Mouse (Mus musculus) forebrain, embryonic 14.5 days (tissue): ENCODE results near the gene Oxtr. TPM values are rescaled to one million over a fixed set of nuclear protein-coding genes. Genes with fewer than 3 reads are reported as not detected.

Source experiments
- ATAC-seq: fragments of 200-750 bp; cut with Nextera tagmentation; 2 replicates; pipeline ENCODE4 v1.8.0; 2017; ENCODE audit warnings: mild to moderate bottlenecking, moderate library complexity
- DNase-seq: peaks from one replicate; pipeline ENCODE4 v3.0.0-alpha.2; 2015; ENCODE audit warnings: low spot score
- H3K27ac ChIP-seq: fragments of 300-500 bp; sonication (generic); 2 replicates; pipeline ENCODE4 v1.5.1; 2014; ENCODE audit warnings: low read depth, mild to moderate bottlenecking, control low read depth, low read length, moderate library complexity
- H3K27me3 ChIP-seq: fragments of 300-500 bp; sonication (generic); replicated peaks from 2 replicates; pipeline ENCODE4 v1.6.1; 2014; ENCODE audit warnings: low read length, control low read depth, mixed read lengths; ENCODE audit not compliant: control insufficient read depth, insufficient read depth
- H3K36me3 ChIP-seq: fragments of 300-500 bp; sonication (generic); 2 replicates; pipeline ENCODE4 v1.6.1; 2014; ENCODE audit warnings: low read length, control low read depth; ENCODE audit not compliant: control insufficient read depth, insufficient read depth
- H3K4me1 ChIP-seq: fragments of 300-500 bp; sonication (generic); 2 replicates; pipeline ENCODE4 v1.6.1; 2014; ENCODE audit warnings: antibody characterized with exemption, low read length, control low read depth; ENCODE audit not compliant: control insufficient read depth, insufficient read depth
- H3K4me2 ChIP-seq: fragments of 300-500 bp; sonication (generic); 2 replicates; pipeline ENCODE4 v1.6.1; 2014; ENCODE audit warnings: mild to moderate bottlenecking, control low read depth, low read length
- H3K4me3 ChIP-seq: fragments of 300-500 bp; sonication (generic); 2 replicates; pipeline ENCODE4 v1.5.1; 2014; ENCODE audit warnings: low read depth, low read length, control low read depth
- H3K9ac ChIP-seq: fragments of 300-500 bp; sonication (generic); 2 replicates; pipeline ENCODE4 v1.6.1; 2014; ENCODE audit warnings: mild to moderate bottlenecking, low read length, control low read depth, moderate library complexity
- H3K9me3 ChIP-seq: fragments of 300-500 bp; sonication (generic); replicated peaks from 2 replicates; pipeline ENCODE4 v1.6.1; 2016; ENCODE audit warnings: low read length, control low read depth, mixed read lengths; ENCODE audit not compliant: control insufficient read depth
- WGBS: fragments of 180-500 bp; shearing (Covaris S2); extraction: QIAGEN DNeasy Blood & Tissue Kit; methylation state at CpG from one replicate; pipeline ENCODE4 v1.1.7; 2014; 5-methylcytosine and 5-hydroxymethylcytosine counted together
- polyA plus RNA-seq: library from polyadenylated mRNA; unstranded; fragments of >200 nt; fragmentation: Nextera tagmentation; extraction: Ambion mirVana; gene quantifications from 2 replicates; pipeline ENCODE4 v1.2.1, GENCODE M21; 2014

Gene Oxtr
- polyA plus RNA-seq, 1 experiment from 2014 or later: 0.39 TPM

DNA sequence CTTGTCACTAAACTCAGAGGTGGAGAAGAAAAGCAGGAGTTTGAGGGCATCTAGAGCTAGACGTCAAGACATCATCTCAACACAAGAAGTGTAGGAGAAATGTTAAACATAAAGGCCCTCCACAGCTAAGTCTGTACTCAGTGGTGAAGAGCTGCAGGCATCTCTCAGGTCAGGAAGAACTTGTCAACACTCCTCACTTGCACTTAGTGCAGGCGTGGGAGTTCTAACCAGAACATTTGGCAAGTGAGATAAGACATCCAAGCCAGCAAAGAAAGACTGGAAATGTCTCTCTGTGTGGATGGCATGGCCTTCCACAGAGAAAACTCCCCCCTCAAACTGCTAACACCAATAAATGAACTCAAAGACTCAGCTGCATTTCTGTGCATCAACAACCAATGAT, 17.9 kb upstream of the Oxtr start:
- Histone ChIP-seq H3K4me1 (no peaks in the 10 kb centered on the region), H3K9me3 (no peaks in the 10 kb centered on the region), H3K4me3 (no peak overlapping the region), H3K27me3 (no peaks in the 10 kb centered on the region), H3K36me3 (no peaks in the 10 kb centered on the region), H3K27ac (no peak overlapping the region), H3K9ac (no peak overlapping the region), H3K4me2 (no peak overlapping the region)
- DNase-seq (no peak), ATAC-seq (no peak)
- WGBS: 87% methylated on average over 2 of the region's 2 CpGs

DNA sequence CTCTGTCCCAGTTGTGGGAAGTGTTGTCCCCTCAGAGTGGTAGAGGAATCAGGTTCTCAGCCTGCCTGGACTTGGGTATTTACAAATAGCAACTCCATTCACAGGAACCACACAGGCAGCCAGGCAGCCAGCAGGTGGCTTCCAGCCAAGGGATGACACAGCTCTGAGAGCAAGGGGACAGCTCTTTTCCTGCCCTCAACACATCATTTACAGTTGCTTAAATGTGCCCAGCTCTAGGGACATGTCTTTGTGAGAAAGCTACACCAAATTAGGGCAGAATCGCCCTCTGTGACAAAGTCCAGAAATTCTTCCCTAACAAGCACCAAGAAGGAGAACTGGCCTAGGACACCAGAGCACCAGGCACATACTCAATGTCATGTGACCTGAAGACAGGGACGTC, 11.4 kb upstream of the Oxtr start:
- Histone ChIP-seq H3K9ac (no peak overlapping the region), H3K9me3 (no peaks in the 10 kb centered on the region), H3K27me3 (no peaks in the 10 kb centered on the region), H3K36me3 (no peaks in the 10 kb centered on the region), H3K27ac (no peak overlapping the region), H3K4me3 (no peak overlapping the region), H3K4me1 (no peaks in the 10 kb centered on the region), H3K4me2 (no peak overlapping the region)
- ATAC-seq (no peak), DNase-seq (no peak)
- WGBS: 89% methylated on average over 2 of the region's 2 CpGs

DNA sequence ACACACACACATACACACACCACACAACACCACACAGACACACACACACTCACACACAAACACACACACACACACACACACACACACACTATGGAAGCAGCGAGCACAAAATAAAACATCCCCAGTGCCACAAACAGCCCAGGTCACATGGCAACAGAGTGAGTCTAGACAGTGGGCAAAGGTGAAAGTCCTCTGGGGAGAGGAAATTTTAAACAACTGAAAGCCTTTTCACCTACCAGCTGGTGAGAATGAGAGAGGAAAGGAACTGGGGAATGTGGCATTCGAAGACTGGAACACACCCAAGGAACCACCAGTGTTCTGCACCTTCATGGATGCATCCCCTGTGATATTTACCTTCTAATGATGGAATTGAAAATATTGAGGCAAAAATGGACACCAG, 9.7 kb upstream of the Oxtr start:
- Histone ChIP-seq H3K27ac (no peak overlapping the region), H3K4me3 (no peak overlapping the region), H3K9ac (no peak overlapping the region), H3K9me3 (no peaks in the 10 kb centered on the region), H3K4me2 (no peak overlapping the region), H3K27me3 (no peaks in the 10 kb centered on the region), H3K4me1 (no peaks in the 10 kb centered on the region), H3K36me3 (no peaks in the 10 kb centered on the region)
- ATAC-seq (no peak), DNase-seq (no peak)
- 95% methylated on average over 2 of the region's 2 CpGs for WGBS

DNA sequence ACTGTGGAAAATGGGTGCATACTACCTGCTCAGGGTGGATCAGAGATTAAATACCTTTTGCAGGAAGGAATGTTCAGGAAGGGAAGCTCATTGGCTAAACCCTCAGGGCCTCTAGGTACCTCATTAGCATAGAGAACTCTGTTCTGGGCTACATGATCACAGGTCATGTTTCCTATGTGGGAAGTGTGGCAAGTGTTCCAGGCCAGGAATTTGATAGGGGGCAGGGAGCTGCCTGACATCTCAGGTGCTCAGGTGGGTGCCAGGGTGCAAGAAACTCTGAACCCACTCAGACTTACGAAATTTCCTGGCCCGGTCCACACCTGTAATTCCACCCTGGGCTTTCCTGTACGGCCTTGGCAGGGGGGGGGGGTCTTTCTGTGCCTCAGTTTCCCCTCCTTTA, 9.0 kb upstream of the Oxtr start:
- no peak overlapping the region for H3K4me3 ChIP-seq
- 98% methylated on average over 3 of the region's 3 CpGs for WGBS
- no peaks in the 10 kb centered on the region for H3K36me3 ChIP-seq
- H3K9me3 ChIP-seq: no peaks in the 10 kb centered on the region
- H3K4me2 ChIP-seq: no peak overlapping the region
- H3K4me1 ChIP-seq: no peaks in the 10 kb centered on the region
- no peak overlapping the region for H3K9ac ChIP-seq
- H3K27me3 ChIP-seq: no peaks in the 10 kb centered on the region
- no peak for DNase-seq
- no peak for ATAC-seq
- no peak overlapping the region for H3K27ac ChIP-seq

DNA sequence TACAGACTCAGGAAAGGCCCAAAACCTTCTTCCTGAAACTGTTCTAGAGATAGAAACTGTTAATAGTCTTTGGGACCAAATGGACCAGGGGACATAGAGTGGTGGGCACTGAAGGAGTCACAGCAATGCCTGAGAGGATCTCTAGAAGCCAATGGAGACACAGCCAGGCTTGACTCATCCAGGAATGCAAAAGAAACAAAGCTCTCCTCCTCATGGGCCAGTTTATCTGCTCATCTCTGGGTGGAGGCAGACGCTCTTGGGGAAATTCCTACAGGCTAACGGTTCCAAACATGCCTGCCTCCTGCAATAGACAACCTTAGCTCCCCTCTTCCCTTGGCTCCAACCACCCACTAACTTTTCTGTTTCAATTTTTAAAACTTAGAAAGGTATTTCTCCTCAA, 7.7 kb upstream of the Oxtr start:
- no peaks in the 10 kb centered on the region for H3K9me3 ChIP-seq
- 89% methylated on average over 2 of the region's 2 CpGs for WGBS
- DNase-seq (no peak), ATAC-seq (no peak)
- no peak overlapping the region for H3K27ac ChIP-seq
- H3K9ac ChIP-seq: no peak overlapping the region
- H3K36me3 ChIP-seq: no peaks in the 10 kb centered on the region
- no peaks in the 10 kb centered on the region for H3K4me1 ChIP-seq
- no peaks in the 10 kb centered on the region for H3K27me3 ChIP-seq
- no peak overlapping the region for H3K4me2 ChIP-seq
- no peak overlapping the region for H3K4me3 ChIP-seq

DNA sequence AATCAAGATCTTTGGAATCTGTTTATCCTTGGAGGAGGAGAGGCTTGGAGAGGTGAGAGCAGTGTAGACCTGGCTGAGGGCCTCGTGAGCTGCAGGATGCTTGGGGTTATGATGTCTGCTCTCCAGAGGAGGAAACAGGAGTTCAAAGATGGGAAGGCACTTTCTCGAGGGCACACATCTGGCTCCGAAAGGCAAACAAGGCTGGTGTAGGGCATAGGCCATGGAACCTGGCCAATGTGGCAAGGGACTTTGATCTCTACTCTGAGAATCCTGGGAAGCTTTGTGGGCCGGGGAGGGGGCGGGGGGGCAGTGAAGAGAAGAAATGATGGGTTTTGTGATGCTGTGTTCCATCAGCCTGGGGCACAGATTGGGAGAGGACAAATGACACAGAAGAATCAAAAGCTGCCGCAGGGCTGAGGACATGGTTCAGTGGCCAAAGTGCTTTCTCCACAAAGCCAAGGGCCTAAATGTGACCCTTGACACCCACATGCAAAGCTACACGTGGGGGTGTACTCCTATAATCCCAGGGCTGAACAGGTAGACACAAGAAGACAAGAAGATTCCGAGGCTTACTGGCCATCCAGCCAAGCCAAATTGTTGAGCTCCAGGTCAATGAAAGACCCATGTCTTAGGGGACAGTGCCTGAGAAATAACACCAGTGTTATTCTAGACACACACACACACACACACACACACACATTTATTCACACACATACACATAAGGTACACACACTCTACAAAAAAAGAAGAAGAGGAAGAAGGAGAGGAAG, 6.7 kb upstream of the Oxtr start:
- no peak for DNase-seq
- Histone ChIP-seq H3K4me1 (no peaks in the 10 kb centered on the region), H3K4me2 (no peak overlapping the region), H3K4me3 (no peak overlapping the region), H3K9ac (no peak overlapping the region), H3K27me3 (no peaks in the 10 kb centered on the region), H3K36me3 (no peaks in the 10 kb centered on the region), H3K9me3 (no peaks in the 10 kb centered on the region), H3K27ac (no peak overlapping the region)
- no peak for ATAC-seq
- WGBS: 70% methylated on average over 8 of the region's 8 CpGs

DNA sequence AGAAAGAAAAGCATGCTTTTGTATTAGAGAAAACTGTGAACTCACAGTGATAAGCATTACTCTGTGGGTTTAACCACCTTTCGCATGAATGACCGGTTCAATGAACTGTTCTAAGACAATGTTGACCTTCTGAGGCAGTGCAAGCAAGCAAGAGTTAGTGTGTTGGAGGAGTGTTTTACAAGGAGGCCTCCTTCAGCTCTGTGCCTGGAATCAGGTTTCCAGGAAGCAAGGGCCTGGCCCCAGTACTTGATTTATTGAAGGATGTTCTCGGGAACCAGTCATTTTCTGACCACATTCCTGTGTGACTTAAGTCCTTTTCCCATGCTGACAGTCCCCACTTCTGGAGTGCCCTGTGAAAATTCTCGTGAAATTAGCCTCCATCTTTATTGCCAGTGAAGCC, 5.5 kb upstream of the Oxtr start:
- no peak overlapping the region for H3K4me2 ChIP-seq
- WGBS: 60% methylated on average over 4 of the region's 4 CpGs
- ATAC-seq: no peak
- H3K27me3 ChIP-seq: peaks cover 5% of the 10 kb centered on the region; the same call in 1 of the 2 replicates
- no peak overlapping the region for H3K4me3 ChIP-seq
- DNase-seq: no peak
- H3K9me3 ChIP-seq: no peaks in the 10 kb centered on the region
- H3K9ac ChIP-seq: no peak overlapping the region
- no peak overlapping the region for H3K27ac ChIP-seq
- peaks cover 3% of the 10 kb centered on the region; the same call in 1 of the 2 replicates for H3K4me1 ChIP-seq
- H3K36me3 ChIP-seq: no peaks in the 10 kb centered on the region

- DNase-seq: no peak
Measured at GRCm38 (mm10) chr6:112494620-112495081, 4.9 kb upstream of the Oxtr start.

DNA sequence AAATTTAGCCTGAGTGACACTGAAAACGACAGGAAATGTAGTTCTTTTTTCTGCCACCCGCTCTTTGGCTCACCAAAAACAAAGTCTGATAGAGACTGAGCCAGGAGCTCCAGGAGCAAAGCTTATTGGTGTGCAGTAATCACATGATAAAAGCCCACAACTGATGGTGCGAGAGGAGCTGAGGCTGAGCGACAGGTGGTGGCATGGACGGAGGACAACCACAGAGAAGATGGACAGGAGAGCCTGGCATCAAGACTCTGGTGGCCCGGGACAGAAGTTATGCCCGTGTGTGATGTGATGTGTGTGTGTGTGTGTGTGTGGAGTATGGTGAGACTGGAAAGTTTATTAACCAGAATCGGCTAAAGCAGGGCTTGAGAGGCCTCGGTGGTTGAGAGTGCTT, 3.6 kb upstream of the Oxtr start:
- Histone ChIP-seq H3K4me1 (peaks cover 14% of the 10 kb centered on the region), H3K9me3 (no peaks in the 10 kb centered on the region), H3K36me3 (no peaks in the 10 kb centered on the region), H3K9ac (no peak overlapping the region), H3K27me3 (peaks cover 22% of the 10 kb centered on the region), H3K4me3 (no peak overlapping the region), H3K4me2 (no peak overlapping the region), H3K27ac (no peak overlapping the region)
- ATAC-seq: no peak
- no peak for DNase-seq
- 93% methylated on average over 9 of the region's 9 CpGs for WGBS

More at GRCm38 (mm10) chr6:112494620-112495081, 4.9 kb upstream of the Oxtr start:
- H3K9ac ChIP-seq: no peak overlapping the region
- H3K4me1 ChIP-seq: peaks cover 5% of the 10 kb centered on the region; the same call in 1 of the 2 replicates
- H3K4me3 ChIP-seq: no peak overlapping the region
- H3K27ac ChIP-seq: no peak overlapping the region
- no peaks in the 10 kb centered on the region for H3K9me3 ChIP-seq
- peaks cover 10% of the 10 kb centered on the region for H3K27me3 ChIP-seq
- no peak for ATAC-seq
- 58% methylated on average over 10 of the region's 10 CpGs for WGBS
- no peak overlapping the region for H3K4me2 ChIP-seq
- H3K36me3 ChIP-seq: no peaks in the 10 kb centered on the region
